In the genomic region with DNA sequence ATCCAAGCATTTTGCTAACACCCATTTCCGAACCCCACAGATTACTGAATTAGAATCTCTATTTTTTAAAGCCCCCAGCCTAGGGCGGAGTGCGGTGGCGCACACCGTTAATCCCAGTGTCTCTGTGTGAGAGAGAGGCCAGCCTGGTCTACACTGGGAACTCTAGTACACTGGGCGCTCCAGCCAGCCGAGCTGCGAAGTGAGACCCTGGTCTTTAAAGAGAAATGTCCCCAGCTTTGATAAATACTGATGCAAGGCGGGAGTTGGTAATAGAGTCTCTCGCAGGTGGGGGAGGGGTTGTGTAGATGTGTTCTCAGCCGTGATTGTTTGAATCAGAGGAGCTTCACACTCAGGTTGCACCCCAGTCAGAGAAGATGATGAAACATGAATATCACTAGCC, we compare ENCODE assay signal across 8 mouse cellular contexts. TPM values are rescaled to one million over a fixed set of nuclear protein-coding genes. Genes with fewer than 3 reads are reported as not detected.
DNase-seq lines count a peak whose midpoint lies in the region; ATAC-seq and TF ChIP-seq lines count a peak whose summit lies in the region.

No protein-coding gene starts in this region.

- peak overlapping the region; percentile 21; the same call in 1 of the 2 replicates for H3K9ac ChIP-seq in intestine, embryonic 16.5 days (ENCODE audit: low read depth, low read length)
- H3K9ac ChIP-seq in stomach, embryonic 14.5 days (replicated peaks; ENCODE audit: low read depth, low read length): no peak overlapping the region

- WGBS in intestine, embryonic 16.5 days: 4% methylated on average over 11 of the region's 11 CpGs
- WGBS in stomach, embryonic 14.5 days: 4% methylated on average over 11 of the region's 11 CpGs

- intact Hi-C loops in gastrocnemius, adult 2 months (cut with DNase I): no loop called here

- no peaks in the 10 kb centered on the region for H3K36me3 ChIP-seq in intestine, embryonic 16.5 days (ENCODE audit: control insufficient read depth, insufficient read depth, low read length)
- H3K36me3 ChIP-seq in stomach, embryonic 14.5 days (ENCODE audit: control insufficient read depth, insufficient read depth, low read length): no peaks in the 10 kb centered on the region

- H3K9me3 ChIP-seq in intestine, embryonic 16.5 days (ENCODE audit: control insufficient read depth, low read length): no peaks in the 10 kb centered on the region
- H3K9me3 ChIP-seq in stomach, embryonic 14.5 days (ENCODE audit: control insufficient read depth, low read depth, low read length): no peaks in the 10 kb centered on the region

- no peak overlapping the region for H3K27ac ChIP-seq in gastrocnemius, adult 2 months
- H3K27ac ChIP-seq in intestine, embryonic 16.5 days (ENCODE audit: low read length): no peak overlapping the region
- no peak overlapping the region for H3K27ac ChIP-seq in stomach, embryonic 14.5 days (ENCODE audit: low read length)

- peaks cover 17% of the 10 kb centered on the region; the same call in 1 of the 2 replicates for H3K27me3 ChIP-seq in intestine, embryonic 16.5 days (replicated peaks; ENCODE audit: control insufficient read depth, insufficient read depth, low read length)
- H3K27me3 ChIP-seq in stomach, embryonic 14.5 days (ENCODE audit: control insufficient read depth, insufficient read depth, low read length): peaks cover 15% of the 10 kb centered on the region; the same call in 1 of the 2 replicates

- DNase-seq in gastrocnemius, adult 2 months: no peak
- DNase-seq in gastrocnemius, postnatal 4 days (ENCODE audit: low spot score in 2 of 2): no peak
- peak; percentile 30 for DNase-seq in right cerebral cortex, postnatal 4 days
- DNase-seq in right cerebral cortex, postnatal 10 days (ENCODE audit: low spot score in 2 of 2): no peak
- no peak for DNase-seq in adrenal gland, adult 8-10 months
- DNase-seq in urinary bladder, adult 2 months (ENCODE audit: low spot score): no peak

- peaks cover 8% of the 10 kb centered on the region; the same call in 1 of the 2 replicates for H3K4me1 ChIP-seq in intestine, embryonic 16.5 days (ENCODE audit: control insufficient read depth, insufficient read depth, low read length)
- peaks cover 13% of the 10 kb centered on the region; the same call in 1 of the 2 replicates for H3K4me1 ChIP-seq in stomach, embryonic 14.5 days (ENCODE audit: control insufficient read depth, insufficient read depth, low read length)

- no peak for ATAC-seq in intestine, embryonic 16.5 days
- ATAC-seq in stomach, embryonic 14.5 days (ENCODE audit: insufficient number of reproducible peaks, insufficient read depth, low FRiP score, low read depth): no peak

- H3K4me2 ChIP-seq in intestine, embryonic 16.5 days (ENCODE audit: low read depth, low read length): peak overlapping the region; percentile 51
- H3K4me2 ChIP-seq in stomach, embryonic 14.5 days (replicated peaks; ENCODE audit: low read depth, low read length): peak overlapping the region; percentile 55

- TF ChIP-seq CTCF in gastrocnemius, adult 2 months (IDR thresholded peaks at IDR 0.05): no peak

- peak overlapping the region; percentile 65 for H3K4me3 ChIP-seq in gastrocnemius, adult 2 months
- H3K4me3 ChIP-seq in intestine, embryonic 16.5 days (ENCODE audit: low read length): peak overlapping the region; percentile 39
- peak overlapping the region; percentile 22; the same call in 1 of the 2 replicates for H3K4me3 ChIP-seq in stomach, embryonic 14.5 days (ENCODE audit: low read depth, low read length)

RNA-seq across cellular contexts. Expression of a gene that starts 1.5 kb away (rescaled TPM):
- 1 to 10 TPM in 1 of 2 experiments, under 1 TPM in 1; 0.46 to 1.1 TPM for total RNA-seq in gastrocnemius, adult 2 months (2021)
- total RNA-seq in gastrocnemius, postnatal 4 days (2021): 1 to 10 TPM in 1 of 2 experiments, under 1 TPM in 1; 0.93 to 1.1 TPM
- 7.6 and 9.3 TPM in 2 replicates for polyA plus RNA-seq in intestine, embryonic 16.5 days (2015; fragmentation: Nextera tagmentation; extraction: Ambion mirVana)
- polyA plus RNA-seq in stomach, embryonic 14.5 days (2014; fragmentation: Nextera tagmentation; extraction: Ambion mirVana): 1.2 and 1.8 TPM in 2 replicates
- 1 to 10 TPM in 1 of 4 experiments, under 1 TPM in 3; 0.49 to 1.4 (median 0.84) TPM for total RNA-seq in adrenal gland, adult 8-10 months (2022)
- polyA plus RNA-seq in urinary bladder, adult 2 months (2012; rRNA removed): 13.0 and 13.5 TPM in 2 replicates

RNA-seq across cellular contexts. Expression of a gene that starts 21.5 kb away (rescaled TPM):
- total RNA-seq in gastrocnemius, adult 2 months (2021): under 1 TPM; 0.36 to 0.53 TPM
- under 1 TPM; 0.54 to 0.93 TPM for total RNA-seq in gastrocnemius, postnatal 4 days (2021)
- polyA plus RNA-seq in intestine, embryonic 16.5 days (2015; fragmentation: Nextera tagmentation; extraction: Ambion mirVana): 0.23 and 0.32 TPM in 2 replicates
- polyA plus RNA-seq in stomach, embryonic 14.5 days (2014; fragmentation: Nextera tagmentation; extraction: Ambion mirVana): 1.4 and 2.1 TPM in 2 replicates
- total RNA-seq in adrenal gland, adult 8-10 months (2022): 10 to 100 TPM in 3 of 4 experiments, 1 to 10 TPM in 1; 6.7 to 18.3 (median 14.0) TPM
- 1.0 and 1.2 TPM in 2 replicates for polyA plus RNA-seq in urinary bladder, adult 2 months (2012; rRNA removed)

RNA-seq across cellular contexts. Expression of a gene that starts 27.5 kb away (rescaled TPM):
- total RNA-seq in gastrocnemius, adult 2 months (2021): 10 to 100 TPM in 1 of 2 experiments, 1 to 10 TPM in 1; 9.7 to 10.5 TPM
- 10 to 100 TPM; 11.7 to 14.3 TPM for total RNA-seq in gastrocnemius, postnatal 4 days (2021)
- 9.6 and 10.5 TPM in 2 replicates for polyA plus RNA-seq in intestine, embryonic 16.5 days (2015; fragmentation: Nextera tagmentation; extraction: Ambion mirVana)
- polyA plus RNA-seq in stomach, embryonic 14.5 days (2014; fragmentation: Nextera tagmentation; extraction: Ambion mirVana): 11.8 and 12.7 TPM in 2 replicates
- total RNA-seq in adrenal gland, adult 8-10 months (2022): 10 to 100 TPM; 17.3 to 26.7 (median 20.3) TPM
- 15.6 and 16.3 TPM in 2 replicates for polyA plus RNA-seq in urinary bladder, adult 2 months (2012; rRNA removed)
